Mouse (Mus musculus): ENCODE results near the gene Cxxc4. TPM values are rescaled to one million over a fixed set of nuclear protein-coding genes. Genes with fewer than 3 reads are reported as not detected.
A peak's percentile ranks its signal among the peaks of the same experiment; 100 is the strongest.

Cxxc4 gene
- polyA plus RNA-seq, 1 experiment from 2014 or later: 7.9 TPM

GRCm38 (mm10) chr3:134222593-134222992 is 13.7 kb upstream of the Cxxc4 start:
- Histone ChIP-seq H3K36me3 (ENCODE audit: control insufficient read depth, insufficient read depth, low read length) (no peaks in the 10 kb centered on the region), H3K4me3 (ENCODE audit: low read depth, low read length) (no peak overlapping the region), H3K4me2 (ENCODE audit: low read depth, severe bottlenecking) (no peak overlapping the region), H3K4me1 (ENCODE audit: control insufficient read depth, insufficient read depth, low read length) (no peaks in the 10 kb centered on the region), H3K27me3 (ENCODE audit: control insufficient read depth, insufficient read depth, low read length) (no peaks in the 10 kb centered on the region), H3K9me3 (ENCODE audit: control insufficient read depth, low read length) (no peaks in the 10 kb centered on the region), H3K27ac (replicated peaks; ENCODE audit: low read depth, low read length) (no peak overlapping the region), H3K9ac (ENCODE audit: low read length) (no peak overlapping the region)
- DNase-seq (ENCODE audit: low spot score): no peak
- 71% methylated on average over 1 of the region's 1 CpGs for WGBS
- ATAC-seq (ENCODE audit: insufficient number of reproducible peaks, low FRiP score, low TSS enrichment, low read depth): no peak

GRCm38 (mm10) chr3:134223956-134224355 is 12.3 kb upstream of the Cxxc4 start:
- H3K36me3 ChIP-seq (ENCODE audit: control insufficient read depth, insufficient read depth, low read length): no peaks in the 10 kb centered on the region
- H3K9ac ChIP-seq (ENCODE audit: low read length): no peak overlapping the region
- no peak overlapping the region for H3K4me3 ChIP-seq (ENCODE audit: low read depth, low read length)
- H3K4me2 ChIP-seq (ENCODE audit: low read depth, severe bottlenecking): no peak overlapping the region
- no peak overlapping the region for H3K27ac ChIP-seq (replicated peaks; ENCODE audit: low read depth, low read length)
- ATAC-seq (ENCODE audit: insufficient number of reproducible peaks, low FRiP score, low TSS enrichment, low read depth) (no peak), DNase-seq (ENCODE audit: low spot score) (no peak)
- H3K27me3 ChIP-seq (ENCODE audit: control insufficient read depth, insufficient read depth, low read length): no peaks in the 10 kb centered on the region
- no peaks in the 10 kb centered on the region for H3K9me3 ChIP-seq (ENCODE audit: control insufficient read depth, low read length)
- H3K4me1 ChIP-seq (ENCODE audit: control insufficient read depth, insufficient read depth, low read length): no peaks in the 10 kb centered on the region
- 86% methylated on average over 7 of the region's 7 CpGs for WGBS

- H3K36me3 ChIP-seq (ENCODE audit: control insufficient read depth, insufficient read depth, low read length): no peaks in the 10 kb centered on the region
- H3K9ac ChIP-seq (ENCODE audit: low read length): no peak overlapping the region
- no peak overlapping the region for H3K4me2 ChIP-seq (ENCODE audit: low read depth, severe bottlenecking)
- H3K27me3 ChIP-seq (ENCODE audit: control insufficient read depth, insufficient read depth, low read length): no peaks in the 10 kb centered on the region
- DNase-seq (ENCODE audit: low spot score): no peak
- no peak for ATAC-seq (ENCODE audit: insufficient number of reproducible peaks, low FRiP score, low TSS enrichment, low read depth)
- H3K4me3 ChIP-seq (ENCODE audit: low read depth, low read length): no peak overlapping the region
- H3K9me3 ChIP-seq (ENCODE audit: control insufficient read depth, low read length): no peaks in the 10 kb centered on the region
- no peaks in the 10 kb centered on the region for H3K4me1 ChIP-seq (ENCODE audit: control insufficient read depth, insufficient read depth, low read length)
- 95% methylated on average over 3 of the region's 3 CpGs for WGBS
- H3K27ac ChIP-seq (replicated peaks; ENCODE audit: low read depth, low read length): no peak overlapping the region
Observed at GRCm38 (mm10) chr3:134225928-134226327, 10.4 kb upstream of the Cxxc4 start.

GRCm38 (mm10) chr3:134232753-134233152 is 3.5 kb upstream of the Cxxc4 start:
- Histone ChIP-seq H3K36me3 (ENCODE audit: control insufficient read depth, insufficient read depth, low read length) (no peaks in the 10 kb centered on the region), H3K4me3 (ENCODE audit: low read depth, low read length) (no peak overlapping the region), H3K9ac (ENCODE audit: low read length) (no peak overlapping the region), H3K4me2 (ENCODE audit: low read depth, severe bottlenecking) (no peak overlapping the region), H3K27me3 (ENCODE audit: control insufficient read depth, insufficient read depth, low read length) (no peaks in the 10 kb centered on the region), H3K4me1 (ENCODE audit: control insufficient read depth, insufficient read depth, low read length) (no peaks in the 10 kb centered on the region), H3K27ac (replicated peaks; ENCODE audit: low read depth, low read length) (no peak overlapping the region), H3K9me3 (ENCODE audit: control insufficient read depth, low read length) (no peaks in the 10 kb centered on the region)
- 83% methylated on average over 2 of the region's 2 CpGs for WGBS
- DNase-seq (ENCODE audit: low spot score) (no peak), ATAC-seq (ENCODE audit: insufficient number of reproducible peaks, low FRiP score, low TSS enrichment, low read depth) (no peak)

- no peaks in the 10 kb centered on the region for H3K9me3 ChIP-seq (ENCODE audit: control insufficient read depth, low read length)
- peak overlapping the region; percentile 48 for H3K4me3 ChIP-seq (ENCODE audit: low read depth, low read length)
- peak; percentile 87 for ATAC-seq (ENCODE audit: insufficient number of reproducible peaks, low FRiP score, low TSS enrichment, low read depth)
- DNase-seq (ENCODE audit: low spot score): peak; percentile 88
- peak overlapping the region; percentile 84 for H3K27ac ChIP-seq (replicated peaks; ENCODE audit: low read depth, low read length)
- peak overlapping the region; percentile 58 for H3K4me2 ChIP-seq (ENCODE audit: low read depth, severe bottlenecking)
- H3K36me3 ChIP-seq (ENCODE audit: control insufficient read depth, insufficient read depth, low read length): no peaks in the 10 kb centered on the region
- 0% methylated on average over 44 of the region's 55 CpGs for WGBS
- peaks cover 7% of the 10 kb centered on the region; the same call in 1 of the 2 replicates for H3K4me1 ChIP-seq (ENCODE audit: control insufficient read depth, insufficient read depth, low read length)
- H3K27me3 ChIP-seq (ENCODE audit: control insufficient read depth, insufficient read depth, low read length): no peaks in the 10 kb centered on the region
- peak overlapping the region; percentile 60 for H3K9ac ChIP-seq (ENCODE audit: low read length)
Observed at GRCm38 (mm10) chr3:134235491-134236413, 532 bp upstream of the Cxxc4 start.

GRCm38 (mm10) chr3:134237113-134237805 is 975 bp downstream of the Cxxc4 start:
- Histone ChIP-seq H3K4me2 (ENCODE audit: low read depth, severe bottlenecking) (peak overlapping the region; percentile 58), H3K4me1 (ENCODE audit: control insufficient read depth, insufficient read depth, low read length) (peaks cover 7% of the 10 kb centered on the region; the same call in 1 of the 2 replicates), H3K27ac (replicated peaks; ENCODE audit: low read depth, low read length) (no peak overlapping the region), H3K27me3 (ENCODE audit: control insufficient read depth, insufficient read depth, low read length) (no peaks in the 10 kb centered on the region), H3K9ac (ENCODE audit: low read length) (no peak overlapping the region), H3K36me3 (ENCODE audit: control insufficient read depth, insufficient read depth, low read length) (no peaks in the 10 kb centered on the region), H3K9me3 (ENCODE audit: control insufficient read depth, low read length) (no peaks in the 10 kb centered on the region), H3K4me3 (ENCODE audit: low read depth, low read length) (peak overlapping the region; percentile 48)
- WGBS: 28% methylated on average over 3 of the region's 3 CpGs
- DNase-seq (ENCODE audit: low spot score) (peak; percentile 24), ATAC-seq (ENCODE audit: insufficient number of reproducible peaks, low FRiP score, low TSS enrichment, low read depth) (no peak)

- Histone ChIP-seq H3K4me3 (ENCODE audit: low read depth, low read length) (peak overlapping the region; percentile 54), H3K9ac (ENCODE audit: low read length) (peak overlapping the region; percentile 86), H3K4me2 (ENCODE audit: low read depth, severe bottlenecking) (peak overlapping the region; percentile 88), H3K9me3 (ENCODE audit: control insufficient read depth, low read length) (no peaks in the 10 kb centered on the region), H3K4me1 (ENCODE audit: control insufficient read depth, insufficient read depth, low read length) (peaks cover 7% of the 10 kb centered on the region; the same call in 1 of the 2 replicates), H3K27me3 (ENCODE audit: control insufficient read depth, insufficient read depth, low read length) (no peaks in the 10 kb centered on the region), H3K27ac (replicated peaks; ENCODE audit: low read depth, low read length) (peak overlapping the region; percentile 91; the same call in 1 of the 2 replicates), H3K36me3 (ENCODE audit: control insufficient read depth, insufficient read depth, low read length) (no peaks in the 10 kb centered on the region)
- no peak for ATAC-seq (ENCODE audit: insufficient number of reproducible peaks, low FRiP score, low TSS enrichment, low read depth)
- 1% methylated on average over 14 of the region's 14 CpGs for WGBS
- DNase-seq (ENCODE audit: low spot score): peak; percentile 43
Observed at GRCm38 (mm10) chr3:134238621-134239310, 2.5 kb downstream of the Cxxc4 start.
